Mouse (Mus musculus) neural tube, embryonic 13.5 days (tissue): Measurements from ENCODE around the gene Wdr38. TPM values are rescaled to one million over a fixed set of nuclear protein-coding genes. Genes with fewer than 3 reads are reported as not detected.

Experiments
- ATAC-seq: fragments of 200-750 bp; cut with Nextera tagmentation; 2 replicates; pipeline ENCODE4 v1.8.0; 2017; ENCODE audit warnings: low read depth, mild to moderate bottlenecking, moderate TSS enrichment, moderate library complexity
- H3K27ac ChIP-seq: fragments of 300-500 bp; sonication (generic); replicated peaks from 2 replicates; pipeline ENCODE4 v1.5.1; 2015; ENCODE audit warnings: moderate library complexity, mild to moderate bottlenecking, inconsistent platforms
- H3K27me3 ChIP-seq: fragments of 300-500 bp; sonication (generic); 2 replicates; pipeline ENCODE4 v1.6.1; 2015; ENCODE audit warnings: mild to moderate bottlenecking, inconsistent platforms
- H3K36me3 ChIP-seq: fragments of 300-500 bp; sonication (generic); 2 replicates; pipeline ENCODE4 v1.6.1; 2015; ENCODE audit warnings: mild to moderate bottlenecking, inconsistent platforms
- H3K4me1 ChIP-seq: fragments of 300-500 bp; sonication (generic); replicated peaks from 2 replicates; pipeline ENCODE4 v1.6.1; 2015; ENCODE audit warnings: inconsistent platforms
- H3K4me2 ChIP-seq: fragments of 300-500 bp; sonication (generic); 2 replicates; pipeline ENCODE4 v1.6.1; 2015; ENCODE audit warnings: inconsistent platforms, mild to moderate bottlenecking, moderate library complexity
- H3K4me3 ChIP-seq: fragments of 300-500 bp; sonication (generic); 2 replicates; pipeline ENCODE4 v1.5.1; 2015; ENCODE audit warnings: mild to moderate bottlenecking, inconsistent platforms
- H3K9ac ChIP-seq: fragments of 300-500 bp; sonication (generic); 2 replicates; pipeline ENCODE4 v1.6.1; 2015; ENCODE audit warnings: moderate library complexity, mild to moderate bottlenecking, inconsistent platforms
- H3K9me3 ChIP-seq: fragments of 300-500 bp; sonication (generic); 2 replicates; pipeline ENCODE4 v1.6.1; 2016; ENCODE audit warnings: inconsistent platforms
- WGBS: fragments of 180-500 bp; shearing (Covaris S2); methylation state at CpG from one replicate; pipeline ENCODE4 v1.1.7; 2015; 5-methylcytosine and 5-hydroxymethylcytosine counted together
- polyA plus RNA-seq: library from polyadenylated mRNA; unstranded; fragments of >200 nt; fragmentation: Nextera tagmentation; extraction: Ambion mirVana; gene quantifications from 2 replicates; pipeline ENCODE4 v1.2.1, GENCODE M21; 2015

Wdr38 gene
- polyA plus RNA-seq, 1 experiment from 2014 or later = 2.1 TPM

GRCm38 (mm10) chr2:39011264-39011663, 14.0 kb downstream of the Wdr38 start:
- H3K9ac ChIP-seq = no peak overlapping the region
- H3K27ac ChIP-seq = no peak overlapping the region
- H3K4me2 ChIP-seq = no peak overlapping the region
- H3K9me3 ChIP-seq = no peaks in the 10 kb centered on the region
- peaks cover 45% of the 10 kb centered on the region for H3K4me1 ChIP-seq
- no peak for ATAC-seq
- H3K36me3 ChIP-seq = peaks cover 48% of the 10 kb centered on the region
- H3K4me3 ChIP-seq = no peak overlapping the region
- H3K27me3 ChIP-seq = no peaks in the 10 kb centered on the region

- H3K9me3 ChIP-seq = no peaks in the 10 kb centered on the region
- H3K9ac ChIP-seq = no peak overlapping the region
- no peaks in the 10 kb centered on the region for H3K27me3 ChIP-seq
- H3K27ac ChIP-seq = no peak overlapping the region
- no peak overlapping the region for H3K4me3 ChIP-seq
- no peak for ATAC-seq
- peaks cover 39% of the 10 kb centered on the region for H3K4me1 ChIP-seq
- 84% methylated on average over 3 of the region's 3 CpGs for WGBS
- peaks cover 55% of the 10 kb centered on the region for H3K36me3 ChIP-seq
- H3K4me2 ChIP-seq = no peak overlapping the region
Observed at GRCm38 (mm10) chr2:39011971-39012370, 14.7 kb downstream of the Wdr38 start.

- no peak overlapping the region for H3K4me2 ChIP-seq
- H3K4me3 ChIP-seq = no peak overlapping the region
- 91% methylated on average over 7 of the region's 7 CpGs for WGBS
- H3K27me3 ChIP-seq = no peaks in the 10 kb centered on the region
- peaks cover 35% of the 10 kb centered on the region for H3K4me1 ChIP-seq
- peaks cover 64% of the 10 kb centered on the region for H3K36me3 ChIP-seq
- ATAC-seq = no peak
- no peak overlapping the region for H3K27ac ChIP-seq
- 0 out of 2 replicates have a peak overlapping the region, but pooled peaks have one; percentile 22 for H3K9ac ChIP-seq
- H3K9me3 ChIP-seq = no peaks in the 10 kb centered on the region
Observed at GRCm38 (mm10) chr2:39012768-39013279, 15.5 kb downstream of the Wdr38 start.

- no peak for ATAC-seq
- Histone ChIP-seq H3K36me3 (peaks cover 93% of the 10 kb centered on the region), H3K27me3 (no peaks in the 10 kb centered on the region), H3K9ac (no peak overlapping the region), H3K4me1 (0 out of 2 replicates have a peak, but pooled peaks cover 6% of the 10 kb centered on the region), H3K9me3 (no peaks in the 10 kb centered on the region), H3K4me2 (no peak overlapping the region), H3K27ac (no peak overlapping the region), H3K4me3 (no peak overlapping the region)
- WGBS = 86% methylated on average over 3 of the region's 3 CpGs
Observed at GRCm38 (mm10) chr2:39016581-39016980, 19.3 kb downstream of the Wdr38 start.

GRCm38 (mm10) chr2:39020004-39020403, 22.7 kb downstream of the Wdr38 start:
- Histone ChIP-seq H3K27ac (no peak overlapping the region), H3K36me3 (peaks cover 92% of the 10 kb centered on the region), H3K9me3 (no peaks in the 10 kb centered on the region), H3K4me3 (no peak overlapping the region), H3K9ac (no peak overlapping the region), H3K27me3 (no peaks in the 10 kb centered on the region), H3K4me2 (no peak overlapping the region), H3K4me1 (no peaks in the 10 kb centered on the region)
- no peak for ATAC-seq
- WGBS = 95% methylated on average over 1 of the region's 1 CpGs

GRCm38 (mm10) chr2:39031611-39032010, 34.3 kb downstream of the Wdr38 start:
- no peak for ATAC-seq
- Histone ChIP-seq H3K9ac (no peak overlapping the region), H3K4me1 (no peaks in the 10 kb centered on the region), H3K36me3 (peaks cover 88% of the 10 kb centered on the region), H3K4me3 (no peak overlapping the region), H3K27me3 (no peaks in the 10 kb centered on the region), H3K27ac (no peak overlapping the region), H3K9me3 (no peaks in the 10 kb centered on the region), H3K4me2 (no peak overlapping the region)
- WGBS = 93% methylated on average over 1 of the region's 1 CpGs

- 100% methylated on average over 1 of the region's 1 CpGs for WGBS
Observed at GRCm38 (mm10) chr2:39040215-39040614, 42.9 kb downstream of the Wdr38 start.

GRCm38 (mm10) chr2:39048515-39048914, 51.2 kb downstream of the Wdr38 start:
- no peak for ATAC-seq
- peaks cover 89% of the 10 kb centered on the region for H3K36me3 ChIP-seq
- no peaks in the 10 kb centered on the region for H3K9me3 ChIP-seq
- H3K9ac ChIP-seq = no peak overlapping the region
- no peak overlapping the region for H3K4me2 ChIP-seq
- H3K27me3 ChIP-seq = no peaks in the 10 kb centered on the region
- H3K4me1 ChIP-seq = no peaks in the 10 kb centered on the region
- no peak overlapping the region for H3K27ac ChIP-seq
- WGBS = 97% methylated on average over 1 of the region's 1 CpGs
- H3K4me3 ChIP-seq = no peak overlapping the region

More at GRCm38 (mm10) chr2:39040215-39040614, 42.9 kb downstream of the Wdr38 start:
- no peak overlapping the region for H3K4me2 ChIP-seq
- H3K4me3 ChIP-seq = no peak overlapping the region
- no peak for ATAC-seq
- no peaks in the 10 kb centered on the region for H3K27me3 ChIP-seq
- H3K9ac ChIP-seq = no peak overlapping the region
- peaks cover 83% of the 10 kb centered on the region for H3K36me3 ChIP-seq
- no peak overlapping the region for H3K27ac ChIP-seq
- H3K4me1 ChIP-seq = no peaks in the 10 kb centered on the region
- H3K9me3 ChIP-seq = no peaks in the 10 kb centered on the region

Other genes with a start within 250 kb of the Wdr38 start
- 2.9 and 3.9 TPM in 2 replicates for gene Nr6a1, start 69.8 kb upstream of the Wdr38 start, polyA plus RNA-seq
- 10.3 and 14.6 TPM in 2 replicates for gene Olfml2a, start 65.5 kb upstream of the Wdr38 start, polyA plus RNA-seq
- 137 and 154 TPM in 2 replicates for gene Arpc5l, start 7.9 kb downstream of the Wdr38 start, polyA plus RNA-seq
- 752 and 755 TPM in 2 replicates for gene Rpl35, start 8.1 kb downstream of the Wdr38 start, polyA plus RNA-seq
- 28.4 and 34.6 TPM in 2 replicates for gene Golga1, start 68.1 kb downstream of the Wdr38 start, polyA plus RNA-seq
- 15.9 and 16.1 TPM in 2 replicates for gene Scai, start 193.3 kb downstream of the Wdr38 start, polyA plus RNA-seq
- 74.1 and 74.7 TPM in 2 replicates for gene Ppp6c, start 229.0 kb downstream of the Wdr38 start, polyA plus RNA-seq